Mouse (Mus musculus) myocyte (in vitro differentiated cells): ENCODE results near the gene Nek10.

Experiments used
- E2F4 ChIP-seq: IDR thresholded peaks from one replicate; pipeline ENCODE4 v1.6.1; 2011; ENCODE audit warnings: mild to moderate bottlenecking, control low read depth, moderate library complexity; ENCODE audit not compliant: insufficient read depth
- POLR2A ChIP-seq: IDR thresholded peaks from one replicate; pipeline ENCODE4 v1.6.1; 2011; ENCODE audit warnings: low read depth, mild to moderate bottlenecking, control low read depth, moderate library complexity; ENCODE audit not compliant: insufficient read length
- USF1 ChIP-seq: IDR thresholded peaks from one replicate; pipeline ENCODE4 v1.6.1; 2011; ENCODE audit warnings: low read depth, mild to moderate bottlenecking, control low read depth, moderate library complexity

DNA sequence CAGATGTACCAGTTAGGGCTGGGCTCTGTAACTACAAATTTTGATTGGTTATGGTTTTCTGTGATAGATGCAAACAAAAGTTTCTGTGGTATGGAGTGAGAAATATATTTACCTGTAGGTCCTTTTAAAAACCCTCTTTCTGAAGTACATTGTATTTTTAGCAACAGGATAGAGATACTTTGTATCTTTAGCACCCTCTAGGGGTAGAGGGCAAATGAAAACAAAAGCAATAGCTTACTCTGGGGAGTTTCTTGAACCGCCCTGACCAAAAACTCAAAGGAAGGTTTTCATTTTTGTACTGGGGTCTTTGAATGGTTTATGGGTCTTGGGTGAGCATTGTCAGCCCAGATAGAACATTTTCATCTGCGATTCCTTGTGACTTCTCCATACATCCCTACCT, 188.4 kb downstream of the Nek10 start:
- TF ChIP-seq POLR2A, result no peak
- no peak for TF ChIP-seq USF1
- no peak for TF ChIP-seq E2F4
